In genomic region chr7:110018117-110018630, GRCm38 (mm10) we compare ENCODE assay signal across 8 mouse cellular contexts. TPM values are rescaled to one million over a fixed set of nuclear protein-coding genes. Genes with fewer than 3 reads are reported as not detected.
A peak's percentile ranks its signal among the peaks of the same experiment; 100 is the strongest.
DNase-seq lines count a peak whose midpoint lies in the region; ATAC-seq and TF ChIP-seq lines count a peak whose summit lies in the region.

Gene Ipo7 (plus strand): TSS chr7:110018274.

- peak; percentile 84 for DNase-seq in ES-E14 (ENCODE audit: low read depth, low spot score)
- peak; percentile 88 for DNase-seq in cerebellum, adult 11-12 months
- peak; percentile 89 to 91 for DNase-seq in heart, postnatal 36 days
- DNase-seq in layer of hippocampus, adult 2 months (ENCODE audit: low spot score in 2 of 2), result peak; percentile 95
- peak; percentile 97 for DNase-seq in lung, embryonic 14.5 days
- peak; percentile 91 for DNase-seq in thymus, adult 2 months

- peak within 1 kb of the TSS; percentile 94 to 98 for H3K4me3 ChIP-seq in ES-E14 (ENCODE audit: insufficient read depth in 1 of 2, low read depth in 1 of 2, low read length in 2 of 2, poor library complexity in 1 of 2, severe bottlenecking in 1 of 2)
- H3K4me3 ChIP-seq in forebrain, embryonic 16.5 days (replicated peaks; ENCODE audit: low read length), result peak within 1 kb of the TSS; percentile 92
- peak within 1 kb of the TSS; percentile 95 for H3K4me3 ChIP-seq in layer of hippocampus, adult 2 months
- H3K4me3 ChIP-seq in lung, embryonic 14.5 days (ENCODE audit: low read depth, low read length), result peak within 1 kb of the TSS; percentile 100
- H3K4me3 ChIP-seq in olfactory bulb, adult 2 months (ENCODE audit: insufficient read depth, low read depth, low read length), result peak within 1 kb of the TSS; percentile 93
- peak within 1 kb of the TSS; percentile 87 for H3K4me3 ChIP-seq in thymus, adult 2 months (ENCODE audit: control insufficient read depth, insufficient read depth, low read length)

- in situ Hi-C loops in ES-E14 (cut with MboI; ENCODE audit: low sequenced_read_pairs in 2 of 2, unreplicated experiment in 2 of 2), result no loop called here

- no peaks in the 10 kb centered on the region for H3K27me3 ChIP-seq in forebrain, embryonic 16.5 days (replicated peaks; ENCODE audit: control insufficient read depth, insufficient read depth, low read length)
- no peaks in the 10 kb centered on the region for H3K27me3 ChIP-seq in lung, embryonic 14.5 days (ENCODE audit: insufficient read depth, low read length)
- no peaks in the 10 kb centered on the region for H3K27me3 ChIP-seq in thymus, adult 2 months (ENCODE audit: control insufficient read depth, insufficient read depth, low read length)

- peak within 1 kb of the TSS; percentile 100 for H3K9ac ChIP-seq in ES-E14 (ENCODE audit: insufficient read depth, low read depth, low read length, poor library complexity, severe bottlenecking)
- peak within 1 kb of the TSS; percentile 96 for H3K9ac ChIP-seq in forebrain, embryonic 16.5 days (replicated peaks; ENCODE audit: low read depth, low read length)
- peak within 1 kb of the TSS; percentile 98 for H3K9ac ChIP-seq in lung, embryonic 14.5 days

- peaks cover 2% of the 10 kb centered on the region; the same call in 1 of the 2 replicates for H3K36me3 ChIP-seq in ES-E14 (ENCODE audit: control insufficient read depth, insufficient read depth, low read length, poor library complexity, severe bottlenecking)
- no peaks in the 10 kb centered on the region for H3K36me3 ChIP-seq in forebrain, embryonic 16.5 days (ENCODE audit: control insufficient read depth, insufficient read depth)
- H3K36me3 ChIP-seq in lung, embryonic 14.5 days (ENCODE audit: insufficient read depth), result 0 out of 2 replicates have a peak, but pooled peaks cover 13% of the 10 kb centered on the region
- H3K36me3 ChIP-seq in thymus, adult 2 months (ENCODE audit: control insufficient read depth, insufficient read depth, low read length), result no peaks in the 10 kb centered on the region

- intact Hi-C loops in heart, postnatal 36 days (cut with DNase I), result loop anchor here (1.0 to 2.0 kb wide), 2 partner anchors 31 to 43 kb away; partner anchors contain the start of genes Tmem41b and Zfp143

- peak; percentile 100 for ATAC-seq in forebrain, embryonic 16.5 days
- ATAC-seq in lung, embryonic 14.5 days (ENCODE audit: insufficient read depth), result peak; percentile 97

- H3K4me1 ChIP-seq in ES-E14 (ENCODE audit: control insufficient read depth in 2 of 2, insufficient read depth in 2 of 2, low read length in 2 of 2, poor library complexity in 1 of 2), result peaks cover 0 to 10% of the 10 kb centered on the region in 2 experiments; a peak in 1 of 4 replicates
- peaks cover 10% of the 10 kb centered on the region for H3K4me1 ChIP-seq in forebrain, embryonic 16.5 days (replicated peaks; ENCODE audit: control insufficient read depth, insufficient read depth, low read length)
- H3K4me1 ChIP-seq in lung, embryonic 14.5 days (ENCODE audit: insufficient read depth), result no peaks in the 10 kb centered on the region
- H3K4me1 ChIP-seq in olfactory bulb, adult 2 months (ENCODE audit: control insufficient read depth, insufficient read depth, low read length), result no peaks in the 10 kb centered on the region
- H3K4me1 ChIP-seq in thymus, adult 2 months (replicated peaks; ENCODE audit: control insufficient read depth, insufficient read depth, low read length), result peaks cover 5% of the 10 kb centered on the region

- H3K9me3 ChIP-seq in ES-E14 (ENCODE audit: control insufficient read depth, insufficient read depth, low read depth, low read length), result no peaks in the 10 kb centered on the region
- no peaks in the 10 kb centered on the region for H3K9me3 ChIP-seq in forebrain, embryonic 16.5 days (ENCODE audit: control insufficient read depth, low read length)
- H3K9me3 ChIP-seq in lung, embryonic 14.5 days (ENCODE audit: low read depth, low read length), result no peaks in the 10 kb centered on the region

- under 1% methylated on average over 48 of the region's 48 CpGs for WGBS in forebrain, embryonic 16.5 days
- under 1% methylated on average over 48 of the region's 48 CpGs for WGBS in lung, embryonic 14.5 days
- WGBS in olfactory bulb, adult 2 months, result under 1% methylated on average over 48 of the region's 48 CpGs
- WGBS in thymus, adult 2 months, result under 1% methylated on average over 48 of the region's 48 CpGs

- peak; percentile 91 for TF ChIP-seq POLR2A in olfactory bulb, adult 2 months (IDR thresholded peaks at IDR 0.05; ENCODE audit: insufficient read depth, low read depth, low read length)
- peak; percentile 86 for TF ChIP-seq POLR2A in thymus, adult 2 months (IDR thresholded peaks at IDR 0.05; ENCODE audit: control insufficient read depth, extremely low read depth, insufficient read depth, low read length, poor library complexity)

- peak within 1 kb of the TSS; percentile 97 for H3K4me2 ChIP-seq in forebrain, embryonic 16.5 days (ENCODE audit: low read length)
- peak within 1 kb of the TSS; percentile 67 for H3K4me2 ChIP-seq in lung, embryonic 14.5 days

- H3K27ac ChIP-seq in ES-E14 (ENCODE audit: insufficient read depth, low read depth, low read length, poor library complexity, severe bottlenecking), result peak within 1 kb of the TSS; percentile 85
- peak within 1 kb of the TSS; percentile 83 for H3K27ac ChIP-seq in forebrain, embryonic 16.5 days (ENCODE audit: low read length)
- H3K27ac ChIP-seq in layer of hippocampus, adult 2 months, result peak within 1 kb of the TSS; percentile 90
- peak within 1 kb of the TSS; percentile 95 for H3K27ac ChIP-seq in lung, embryonic 14.5 days (ENCODE audit: low read depth)
- peak within 1 kb of the TSS; percentile 52 for H3K27ac ChIP-seq in olfactory bulb, adult 2 months (ENCODE audit: insufficient read depth, low read depth, low read length)
- H3K27ac ChIP-seq in thymus, adult 2 months (ENCODE audit: control insufficient read depth, insufficient read depth, low read length), result no peak within 1 kb of the TSS

- no peak for TF ChIP-seq CTCF in layer of hippocampus, adult 2 months (conservative IDR thresholded peaks at IDR 0.05)
- TF ChIP-seq CTCF in lung, embryonic 14.5 days (IDR thresholded peaks at IDR 0.05; ENCODE audit: low read depth), result 0 out of 2 replicates have a peak, but pooled peaks have one; percentile 8
- TF ChIP-seq CTCF in olfactory bulb, adult 2 months (IDR thresholded peaks at IDR 0.05; ENCODE audit: insufficient read depth, low read depth, low read length), result no peak
- 0 out of 2 replicates have a peak, but pooled peaks have one; percentile 43 for TF ChIP-seq CTCF in thymus, adult 2 months (IDR thresholded peaks at IDR 0.05; ENCODE audit: borderline replicate concordance, control insufficient read depth, extremely low read depth, insufficient read depth, low read length, poor library complexity)

TF ChIP-seq in ES-E14, 5 proteins besides CTCF, POLR2A, EP300 and RAD21:
- TF ChIP-seq HCFC1 (IDR thresholded peaks at IDR 0.05; ENCODE audit: borderline replicate concordance, insufficient read depth, low read length) (peak; percentile 96), MAFK (IDR thresholded peaks at IDR 0.05; ENCODE audit: insufficient read depth, low read depth, low read length) (no peak), CHD2 (IDR thresholded peaks at IDR 0.05; ENCODE audit: low read depth, low read length) (no peak)

RNA-seq across cellular contexts. Expression of gene Ipo7, which starts in this region (rescaled TPM):
- total RNA-seq in ES-E14 (2012; rRNA removed), result 145 and 161 TPM in 2 replicates
- polyA plus RNA-seq in forebrain, embryonic 16.5 days (2015; fragmentation: Nextera tagmentation; extraction: Ambion mirVana), result 57.6 and 67.1 TPM in 2 replicates
- total RNA-seq in heart, postnatal 36 days (2021), result 10 to 100 TPM; 95.6 to 96.4 TPM
- total RNA-seq in layer of hippocampus, adult 2 months (2021), result 100 to 1,000 TPM in 1 of 2 experiments, 10 to 100 TPM in 1; 97.9 to 101 TPM
- polyA plus RNA-seq in lung, embryonic 14.5 days (2014; fragmentation: Nextera tagmentation; extraction: Ambion mirVana), result 20.0 and 21.8 TPM in 2 replicates
- polyA plus RNA-seq in olfactory bulb, adult 2 months (2012; ENCODE audit: insufficient read depth, insufficient read length, low replicate concordance, missing spikeins), result not detected in 2 replicates
- 25.6 and 38.0 TPM in 2 replicates for polyA plus RNA-seq in thymus, adult 2 months (2012; rRNA removed)

Comparison
In these comparisons a context has a peak if more than half of its experiments do, and no peak if none do; other contexts are left out.
1. RNA of gene Ipo7 (polyA plus RNA-seq): 57.6 to 67.1 TPM in forebrain, embryonic 16.5 days, 25.6 to 38.0 TPM in thymus, adult 2 months and 20.0 to 21.8 TPM in lung, embryonic 14.5 days; not detected in olfactory bulb, adult 2 months; every median in the first group is over 10 times any median in the second.
2. CTCF ChIP-seq: peak in lung, embryonic 14.5 days (single experiment) and thymus, adult 2 months (single experiment); none in layer of hippocampus, adult 2 months (single experiment) and olfactory bulb, adult 2 months (single experiment).
3. Peak in every context shown above with its lines, with median percentiles within 50 percentile points of each other: DNase-seq, H3K4me3 ChIP-seq and H3K9ac ChIP-seq.